Mouse (Mus musculus) small intestine, adult 2 months (tissue): ENCODE results near the gene Ccn6. TPM values are rescaled to one million over a fixed set of nuclear protein-coding genes. Genes with fewer than 3 reads are reported as not detected.

Experiments used
- H3K27ac ChIP-seq: fragments of 200-500 bp; 2 replicates; pipeline ENCODE4 v1.5.1; 2012; ENCODE audit warnings: low read depth, low read length, control low read depth, inconsistent platforms; ENCODE audit not compliant: insufficient read depth
- H3K27me3 ChIP-seq: fragments of 200-500 bp; 2 replicates; pipeline ENCODE4 v1.6.1; 2012; ENCODE audit warnings: mild to moderate bottlenecking, moderate library complexity, low read length, inconsistent platforms; ENCODE audit not compliant: control insufficient read depth, insufficient read depth
- H3K36me3 ChIP-seq: fragments of 200-500 bp; 2 replicates; pipeline ENCODE4 v1.6.1; 2012; ENCODE audit warnings: mild to moderate bottlenecking, low read length, control low read depth, inconsistent platforms; ENCODE audit not compliant: control insufficient read depth, insufficient read depth
- H3K4me1 ChIP-seq: fragments of 200-500 bp; 2 replicates; pipeline ENCODE4 v1.6.1; 2012; ENCODE audit warnings: low read length, inconsistent platforms, mixed read lengths; ENCODE audit not compliant: control insufficient read depth, insufficient read depth, insufficient read length
- H3K4me3 ChIP-seq: fragments of 200-500 bp; 2 replicates; pipeline ENCODE4 v1.5.1; 2012; ENCODE audit warnings: low read depth, mild to moderate bottlenecking, control low read depth, inconsistent platforms, low read length, moderate library complexity
- CTCF ChIP-seq: fragments of 200-500 bp; IDR thresholded peaks from 2 replicates; pipeline ENCODE4 v1.5.1; 2012; ENCODE audit warnings: low read depth, mild to moderate bottlenecking, control low read depth, inconsistent platforms, low read length, moderate library complexity, mixed read lengths; ENCODE audit not compliant: insufficient replicate concordance, insufficient read length; ENCODE audit errors: extremely low read depth
- POLR2A ChIP-seq: fragments of 200-500 bp; IDR thresholded peaks from 2 replicates; pipeline ENCODE4 v1.6.1; 2012; ENCODE audit warnings: low read depth, mild to moderate bottlenecking, control low read depth, inconsistent platforms, low read length, moderate library complexity
- WGBS: fragments of 180-500 bp; shearing (Covaris S2); methylation state at CpG from one replicate; pipeline ENCODE4 v1.1.7; 2018; 5-methylcytosine and 5-hydroxymethylcytosine counted together
- polyA plus RNA-seq: library from polyadenylated mRNA; depleted of rRNA; stranded (reverse); fragments of >200 nt; gene quantifications from 2 replicates; pipeline ENCODE4 v1.2.3, GENCODE M21; 2012

The Ccn6 gene
- polyA plus RNA-seq, 1 experiment = 0.08 TPM

DNA sequence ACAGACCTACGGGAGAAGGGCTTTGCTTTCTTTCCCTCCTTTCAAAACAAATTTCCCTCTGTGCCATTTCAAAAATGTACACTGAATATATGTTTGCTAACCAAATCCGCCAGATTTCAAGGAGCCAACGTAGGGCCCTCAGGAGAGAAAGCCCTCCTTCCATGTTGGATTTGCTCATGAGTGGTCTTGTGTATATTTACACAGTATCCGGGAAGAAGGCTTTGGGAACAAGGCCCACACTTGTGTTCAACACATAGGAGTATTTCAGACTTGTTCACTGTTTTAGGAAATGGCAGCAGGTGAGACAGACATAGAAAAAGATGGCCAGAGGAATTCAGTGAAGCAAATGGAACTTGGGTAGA is 21.9 kb upstream of the Ccn6 start:
- no peak overlapping the region for H3K4me3 ChIP-seq
- H3K27me3 ChIP-seq = no peaks in the 10 kb centered on the region
- H3K36me3 ChIP-seq = no peaks in the 10 kb centered on the region
- 86% methylated on average over 4 of the region's 4 CpGs for WGBS
- TF ChIP-seq CTCF (no peak), POLR2A (no peak)
- no peak overlapping the region for H3K27ac ChIP-seq
- H3K4me1 ChIP-seq = no peaks in the 10 kb centered on the region

DNA sequence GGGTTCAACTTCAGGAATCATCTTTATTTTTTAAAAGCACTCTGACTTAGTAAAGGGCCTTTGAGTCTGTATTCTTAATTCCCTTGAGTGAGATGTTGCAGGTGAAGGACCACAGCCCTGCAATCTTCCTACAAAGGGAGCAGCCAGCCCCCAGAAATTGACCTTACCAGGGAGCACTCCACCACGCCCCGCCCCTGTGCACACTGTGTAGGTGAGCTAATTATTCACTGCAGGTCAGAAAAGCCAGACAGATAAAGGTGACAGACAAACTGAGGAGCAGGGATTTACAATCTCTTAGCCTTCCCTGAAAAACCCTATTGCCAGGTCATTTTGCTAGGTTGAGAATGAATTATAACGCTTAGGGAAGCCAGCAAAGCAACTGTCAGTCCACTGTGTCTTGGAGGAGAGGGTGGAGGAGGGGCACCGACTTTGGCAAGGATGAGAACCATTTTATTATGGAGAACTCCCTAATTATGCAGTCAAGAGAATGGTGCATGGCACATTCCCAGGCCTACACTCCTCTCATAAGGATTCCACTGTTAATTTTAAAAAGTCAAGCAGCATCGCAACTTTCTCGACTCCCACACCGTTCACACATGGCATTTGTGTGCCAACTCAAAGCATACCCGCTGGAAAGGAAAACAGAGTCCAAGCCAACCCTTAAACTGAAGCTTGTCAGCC is 21.4 kb upstream of the Ccn6 start:
- H3K4me3 ChIP-seq = no peak overlapping the region
- no peaks in the 10 kb centered on the region for H3K27me3 ChIP-seq
- WGBS = 62% methylated on average over 8 of the region's 8 CpGs
- H3K4me1 ChIP-seq = no peaks in the 10 kb centered on the region
- no peak overlapping the region for H3K27ac ChIP-seq
- no peak for TF ChIP-seq POLR2A
- no peak for TF ChIP-seq CTCF
- H3K36me3 ChIP-seq = no peaks in the 10 kb centered on the region

DNA sequence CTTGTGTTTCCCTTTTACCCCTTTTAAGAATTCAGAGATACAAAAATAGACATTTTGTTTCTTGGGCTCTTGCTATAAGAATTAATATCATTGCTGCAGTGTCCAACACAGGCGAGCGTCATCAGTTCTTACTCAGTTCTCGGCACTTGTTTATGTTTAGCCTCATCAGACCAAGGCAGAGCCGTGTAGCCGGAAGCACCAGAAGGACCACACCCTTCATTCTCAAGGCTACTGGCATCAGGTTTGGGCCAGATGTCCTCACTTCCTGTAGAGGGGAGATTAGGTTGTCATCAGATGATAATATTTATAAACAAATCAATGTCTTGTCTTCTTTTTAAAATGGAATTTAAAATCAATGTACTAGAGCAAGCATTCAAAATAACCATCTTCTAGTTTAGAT is 13.4 kb upstream of the Ccn6 start:
- Histone ChIP-seq H3K27me3 (no peaks in the 10 kb centered on the region), H3K4me1 (peaks cover 3% of the 10 kb centered on the region; the same call in 1 of the 2 replicates), H3K27ac (no peak overlapping the region), H3K4me3 (no peak overlapping the region), H3K36me3 (no peaks in the 10 kb centered on the region)
- TF ChIP-seq POLR2A (no peak), CTCF (no peak)
- WGBS = 71% methylated on average over 5 of the region's 5 CpGs

DNA sequence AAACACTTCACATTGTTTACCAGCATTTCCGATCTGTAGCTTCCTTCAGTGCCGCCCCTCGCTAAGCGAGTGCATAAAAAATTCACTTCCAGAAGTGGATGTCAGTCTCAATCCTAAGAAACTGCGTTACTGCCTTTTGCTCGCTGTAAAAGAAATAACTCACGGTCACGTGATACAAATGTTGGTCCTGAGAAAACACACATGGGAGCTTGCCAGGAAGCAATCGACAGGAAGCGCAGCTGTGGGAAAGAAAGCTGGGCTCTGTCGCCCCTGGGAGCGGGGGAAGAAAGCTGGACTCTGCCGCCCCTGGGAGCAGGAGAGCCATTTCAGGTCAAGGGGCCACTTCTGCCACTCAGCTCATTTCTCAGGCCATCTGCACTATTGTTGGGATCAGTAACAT is 9.5 kb upstream of the Ccn6 start:
- TF ChIP-seq POLR2A (no peak), CTCF (no peak)
- Histone ChIP-seq H3K27me3 (no peaks in the 10 kb centered on the region), H3K36me3 (no peaks in the 10 kb centered on the region), H3K4me3 (no peak overlapping the region), H3K4me1 (peaks cover 3% of the 10 kb centered on the region; the same call in 1 of the 2 replicates), H3K27ac (no peak overlapping the region)
- 46% methylated on average over 13 of the region's 13 CpGs for WGBS

GRCm38 (mm10) chr10:39172540-39172931 is 8.9 kb upstream of the Ccn6 start:
- Histone ChIP-seq H3K27me3 (no peaks in the 10 kb centered on the region), H3K27ac (no peak overlapping the region), H3K4me3 (no peak overlapping the region), H3K36me3 (no peaks in the 10 kb centered on the region), H3K4me1 (peaks cover 3% of the 10 kb centered on the region; the same call in 1 of the 2 replicates)
- TF ChIP-seq POLR2A = no peak
- no peak for TF ChIP-seq CTCF
- WGBS = 85% methylated on average over 6 of the region's 6 CpGs

- TF ChIP-seq CTCF = peak; percentile 79; the same call in 1 of the 2 replicates
- TF ChIP-seq POLR2A = no peak
These were observed 8.3 kb upstream of the Ccn6 start for GRCm38 (mm10) chr10:39171603-39172539.

GRCm38 (mm10) chr10:39171134-39171533 is 7.5 kb upstream of the Ccn6 start:
- H3K27ac ChIP-seq = peak overlapping the region; percentile 64
- no peaks in the 10 kb centered on the region for H3K36me3 ChIP-seq
- peak; percentile 97 for TF ChIP-seq CTCF
- TF ChIP-seq POLR2A = no peak; the same call in 1 of the 2 replicates
- H3K4me1 ChIP-seq = peaks cover 6% of the 10 kb centered on the region; the same call in 1 of the 2 replicates
- peak overlapping the region; percentile 60 for H3K4me3 ChIP-seq
- under 1% methylated on average over 19 of the region's 19 CpGs for WGBS
- H3K27me3 ChIP-seq = no peaks in the 10 kb centered on the region

More at GRCm38 (mm10) chr10:39171603-39172539, 8.3 kb upstream of the Ccn6 start:
- no peaks in the 10 kb centered on the region for H3K27me3 ChIP-seq
- H3K27ac ChIP-seq = peak overlapping the region; percentile 64
- H3K36me3 ChIP-seq = no peaks in the 10 kb centered on the region
- H3K4me1 ChIP-seq = peaks cover 3% of the 10 kb centered on the region; the same call in 1 of the 2 replicates
- 19% methylated on average over 26 of the region's 26 CpGs for WGBS
- H3K4me3 ChIP-seq = peak overlapping the region; percentile 60; the same call in 1 of the 2 replicates
